Mouse (Mus musculus): ENCODE measurements around the gene Eif4g1.

DNA sequence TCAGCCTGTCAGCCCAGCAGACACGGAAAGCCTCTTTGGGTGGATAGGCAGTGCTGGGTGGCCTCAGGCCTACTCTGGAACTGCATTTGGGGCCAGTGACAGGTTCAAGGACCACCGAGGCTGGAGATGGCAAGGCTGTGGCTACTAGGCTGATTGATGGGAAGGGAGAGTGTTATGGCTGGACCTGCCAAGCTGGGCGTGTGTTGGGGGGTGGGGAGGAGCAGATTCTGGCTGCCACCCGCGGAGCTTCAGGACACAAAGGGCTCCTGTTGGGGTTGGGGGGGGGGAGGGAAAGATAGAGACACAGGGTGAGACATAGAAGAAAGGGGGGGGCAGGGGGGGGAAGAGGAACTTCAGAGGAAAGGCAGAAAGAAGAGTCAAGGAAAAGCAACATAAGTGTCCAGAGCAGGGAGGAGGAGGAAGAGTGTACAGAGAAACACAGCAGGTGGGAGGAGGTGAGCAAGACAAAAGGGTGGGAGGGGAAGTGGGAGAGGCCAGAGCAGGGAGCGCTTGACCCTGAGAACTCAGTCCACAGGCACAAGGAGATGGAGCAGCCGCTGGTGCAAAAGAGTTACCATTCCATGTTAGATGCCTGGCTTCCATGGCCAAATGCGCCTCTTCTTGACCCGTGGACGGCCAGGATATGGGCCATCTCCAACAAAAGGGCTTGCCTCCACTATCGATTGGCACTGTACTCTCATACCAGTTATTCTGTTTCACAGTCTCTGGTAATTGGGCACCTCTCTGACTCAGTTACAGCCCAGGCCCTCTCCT lies 46.4 kb downstream of the Eif4g1 start:
- TF ChIP-seq POLR2A (IDR thresholded peaks at IDR 0.05; ENCODE audit: insufficient read length, low read depth) (no peak), TCF3 (IDR thresholded peaks at IDR 0.05; ENCODE audit: insufficient read length, low read depth) (no peak), E2F4 (IDR thresholded peaks at IDR 0.05; ENCODE audit: insufficient read depth) (no peak), MYOG (IDR thresholded peaks at IDR 0.05; ENCODE audit: control insufficient read depth in 1 of 3, insufficient read depth in 1 of 3, insufficient read length in 2 of 3, low read depth in 2 of 3) (no peak), USF1 (IDR thresholded peaks at IDR 0.05; ENCODE audit: low read depth) (no peak), TCF12 (IDR thresholded peaks at IDR 0.05; ENCODE audit: insufficient read depth, poor library complexity, severe bottlenecking) (no peak), CEBPB (IDR thresholded peaks at IDR 0.05; ENCODE audit: insufficient read depth, poor library complexity, severe bottlenecking) (no peak)

All from myocyte (in vitro differentiated cells).